Mouse (Mus musculus) layer of hippocampus, adult 8-10 months (tissue): Measurements from ENCODE around the gene Btbd35f11. TPM values are rescaled to one million over a fixed set of nuclear protein-coding genes. Genes with fewer than 3 reads are reported as not detected.
A peak's percentile ranks its signal among the peaks of the same experiment; 100 is the strongest.
"Not testable (repeated sequence)": the region's sequence is repeated elsewhere in the genome, so short reads cannot be mapped to it uniquely, and the experiment has no call there.

Experiments
- DNase-seq, 2 experiments: peaks; one replicate each; pipeline ENCODE4 v3.0.0; 2022; ENCODE audit warnings: low spot score in 2 of 2
- total RNA-seq, 4 experiments: library from RNA; stranded (reverse); gene quantifications; 2 replicates each; pipeline ENCODE4 v1.2.4; 2022

Btbd35f11 gene
- not detected for total RNA-seq

DNA sequence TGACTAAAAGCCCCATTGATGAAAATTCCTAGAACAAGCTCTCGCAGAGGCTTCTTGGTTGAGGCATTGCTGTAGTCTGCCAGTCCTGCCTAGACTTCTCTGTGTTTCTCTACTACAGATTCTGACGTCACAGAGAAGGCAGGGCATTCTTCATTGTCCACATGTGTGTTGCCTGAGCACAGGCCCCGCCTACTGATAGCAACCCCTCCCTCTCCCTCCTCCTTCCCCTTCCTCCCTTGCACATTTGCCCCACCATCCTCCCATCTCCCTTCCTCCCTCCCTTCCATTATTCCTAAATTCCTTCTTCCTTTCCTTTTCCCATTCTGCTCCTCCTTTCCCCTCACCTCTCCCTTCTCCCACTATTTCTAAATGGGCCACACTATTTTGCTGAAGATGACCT, at the start of gene Btbd35f11:
TSS of gene Btbd35f11 (minus strand) at position 101 of the 400 bp plus-strand sequence.
- DNase-seq = not testable (repeated sequence)

DNA sequence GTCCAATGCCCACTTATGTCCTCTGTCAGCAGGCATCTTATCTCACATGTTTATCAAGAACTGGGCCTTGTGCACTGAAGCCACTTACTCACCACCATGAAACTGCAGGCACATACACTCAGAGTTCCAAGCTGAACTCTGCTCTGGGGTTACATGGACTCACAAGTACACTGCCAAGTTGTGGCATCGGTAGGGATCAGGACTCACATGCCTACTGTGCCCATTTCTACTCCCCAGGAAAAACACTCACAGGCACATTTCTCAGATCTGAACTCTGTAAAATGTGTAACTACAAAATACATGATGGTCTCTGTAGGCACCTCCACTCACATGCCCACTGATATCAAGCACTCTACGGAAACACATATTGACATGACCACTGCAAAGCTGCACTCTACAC, 33.5 kb downstream of the Btbd35f11 start:
- DNase-seq = peak in 1 of 2 experiments; percentile 1

Other genes starting within 250 kb of the Btbd35f11 start
- not detected for gene Btbd35f24, start 247.9 kb downstream of the Btbd35f11 start, total RNA-seq